In genomic region chr1:152399790-152400555, GRCm38 (mm10) we compare ENCODE assay signal across 8 mouse cellular contexts. TPM values are rescaled to one million over a fixed set of nuclear protein-coding genes. Genes with fewer than 3 reads are reported as not detected.
A peak's percentile ranks its signal among the peaks of the same experiment; 100 is the strongest.
DNase-seq lines count a peak whose midpoint lies in the region; ATAC-seq and TF ChIP-seq lines count a peak whose summit lies in the region.

Colgalt2 (plus strand) TSS chr1:152399830.

- peak within 1 kb of the TSS; percentile 96 for H3K4me2 ChIP-seq in forebrain, embryonic 13.5 days
- H3K4me2 ChIP-seq in heart, postnatal 0 days (ENCODE audit: low read depth, low read length): peak within 1 kb of the TSS; percentile 86
- peak within 1 kb of the TSS; percentile 82 for H3K4me2 ChIP-seq in kidney, postnatal 0 days (ENCODE audit: low read length)
- H3K4me2 ChIP-seq in liver, embryonic 14.5 days (ENCODE audit: low read depth): peak within 1 kb of the TSS; percentile 30

- peak within 1 kb of the TSS; percentile 75 for H3K9ac ChIP-seq in forebrain, embryonic 13.5 days
- peak within 1 kb of the TSS; percentile 58 for H3K9ac ChIP-seq in heart, postnatal 0 days (replicated peaks; ENCODE audit: low read depth, low read length)
- peak within 1 kb of the TSS; percentile 58 for H3K9ac ChIP-seq in kidney, postnatal 0 days (ENCODE audit: low read depth, low read length)
- no peak within 1 kb of the TSS for H3K9ac ChIP-seq in liver, embryonic 14.5 days (replicated peaks)

- peak within 1 kb of the TSS; percentile 65 for H3K4me3 ChIP-seq in forebrain, embryonic 13.5 days
- H3K4me3 ChIP-seq in heart, postnatal 0 days (ENCODE audit: low read depth, low read length): peak within 1 kb of the TSS; percentile 61
- peak within 1 kb of the TSS; percentile 61 for H3K4me3 ChIP-seq in kidney, postnatal 0 days (replicated peaks; ENCODE audit: low read depth, low read length)
- peak within 1 kb of the TSS; percentile 30 to 32 for H3K4me3 ChIP-seq in liver, embryonic 14.5 days (ENCODE audit: insufficient read depth in 1 of 2, low read depth in 2 of 2, low read length in 2 of 2)

- peak; percentile 4 to 5 for DNase-seq in adrenal gland, postnatal 4 days (ENCODE audit: low spot score in 2 of 2)
- peak; percentile 42 for DNase-seq in heart, postnatal 0 days (ENCODE audit: low spot score)
- DNase-seq in kidney, postnatal 0 days (ENCODE audit: low spot score): peak; percentile 61
- DNase-seq in liver, embryonic 14.5 days (ENCODE audit: low read depth in 3 of 3, low spot score in 3 of 3): no peak
- peak; percentile 6 to 15 for DNase-seq in natural killer cell, adult 2 months (ENCODE audit: low spot score in 2 of 2)
- peak; percentile 6 for DNase-seq in thymus, postnatal 0 days (ENCODE audit: low spot score)

- peaks cover 16% of the 10 kb centered on the region; the same call in 1 of the 2 replicates for H3K4me1 ChIP-seq in forebrain, embryonic 13.5 days
- H3K4me1 ChIP-seq in heart, postnatal 0 days (ENCODE audit: control insufficient read depth, insufficient read depth): no peaks in the 10 kb centered on the region
- H3K4me1 ChIP-seq in kidney, postnatal 0 days (replicated peaks; ENCODE audit: insufficient read depth, low read length): no peaks in the 10 kb centered on the region
- H3K4me1 ChIP-seq in liver, embryonic 14.5 days (replicated peaks; ENCODE audit: control insufficient read depth in 2 of 2, insufficient read depth in 2 of 2, low read length in 1 of 2): no peaks in the 10 kb centered on the region

- peak within 1 kb of the TSS; percentile 44 for H3K27ac ChIP-seq in forebrain, embryonic 13.5 days
- peak within 1 kb of the TSS; percentile 53 for H3K27ac ChIP-seq in heart, postnatal 0 days (ENCODE audit: low read depth)
- no peak within 1 kb of the TSS for H3K27ac ChIP-seq in kidney, postnatal 0 days
- no peak within 1 kb of the TSS for H3K27ac ChIP-seq in liver, embryonic 14.5 days

- under 1% methylated on average over 60 of the region's 70 CpGs for WGBS in forebrain, embryonic 13.5 days
- under 1% methylated on average over 60 of the region's 70 CpGs for WGBS in heart, postnatal 0 days
- under 1% methylated on average over 61 of the region's 70 CpGs for WGBS in kidney, postnatal 0 days
- 1% methylated on average over 70 of the region's 70 CpGs for WGBS in liver, embryonic 14.5 days (ENCODE audit: insufficient replicate concordance)

- TF ChIP-seq EP300 in heart, postnatal 0 days (IDR thresholded peaks at IDR 0.05; ENCODE audit: low read depth): no peak
- TF ChIP-seq EP300 in liver, embryonic 14.5 days (IDR thresholded peaks at IDR 0.05; ENCODE audit: low read depth): no peak

- H3K36me3 ChIP-seq in forebrain, embryonic 13.5 days (ENCODE audit: poor library complexity, severe bottlenecking): no peaks in the 10 kb centered on the region
- no peaks in the 10 kb centered on the region for H3K36me3 ChIP-seq in heart, postnatal 0 days (replicated peaks; ENCODE audit: control insufficient read depth, insufficient read depth, low read length)
- no peaks in the 10 kb centered on the region for H3K36me3 ChIP-seq in kidney, postnatal 0 days (ENCODE audit: insufficient read depth, low read length)
- H3K36me3 ChIP-seq in liver, embryonic 14.5 days (replicated peaks; ENCODE audit: control insufficient read depth, insufficient read depth, low read depth): no peaks in the 10 kb centered on the region

- H3K9me3 ChIP-seq in forebrain, embryonic 13.5 days (replicated peaks): no peaks in the 10 kb centered on the region
- no peaks in the 10 kb centered on the region; the same call in 1 of the 2 replicates for H3K9me3 ChIP-seq in heart, postnatal 0 days (replicated peaks; ENCODE audit: control insufficient read depth, low read length)
- H3K9me3 ChIP-seq in kidney, postnatal 0 days (replicated peaks; ENCODE audit: low read length): 0 out of 2 replicates have a peak, but pooled peaks cover 4% of the 10 kb centered on the region
- H3K9me3 ChIP-seq in liver, embryonic 14.5 days (ENCODE audit: control insufficient read depth, low read length): no peaks in the 10 kb centered on the region

- peaks cover 17% of the 10 kb centered on the region for H3K27me3 ChIP-seq in forebrain, embryonic 13.5 days
- H3K27me3 ChIP-seq in heart, postnatal 0 days (ENCODE audit: control insufficient read depth, insufficient read depth, low read length): peaks cover 8% of the 10 kb centered on the region; the same call in 1 of the 2 replicates
- no peaks in the 10 kb centered on the region for H3K27me3 ChIP-seq in kidney, postnatal 0 days (ENCODE audit: insufficient read depth, low read length)
- H3K27me3 ChIP-seq in liver, embryonic 14.5 days (ENCODE audit: control insufficient read depth, insufficient read depth, low read length): peaks cover 17% of the 10 kb centered on the region

- peak; percentile 66 for ATAC-seq in CD4-positive, CD25-positive, alpha-beta regulatory T cell, adult 4 months
- ATAC-seq in forebrain, embryonic 13.5 days: peak; percentile 90
- peak; percentile 81 for ATAC-seq in heart, postnatal 0 days (ENCODE audit: insufficient read depth, low read depth)
- peak; percentile 88 for ATAC-seq in kidney, postnatal 0 days (replicated peaks; ENCODE audit: low FRiP score, low read depth)
- ATAC-seq in liver, embryonic 14.5 days (ENCODE audit: insufficient read depth): no peak

- TF ChIP-seq CTCF in heart, postnatal 0 days (IDR thresholded peaks at IDR 0.05; ENCODE audit: low read depth): no peak
- TF ChIP-seq CTCF in kidney, postnatal 0 days (IDR thresholded peaks at IDR 0.05; ENCODE audit: low read depth): no peak
- no peak for TF ChIP-seq CTCF in liver, embryonic 14.5 days (IDR thresholded peaks at IDR 0.05; ENCODE audit: low read depth)

RNA-seq across cellular contexts. Expression of gene Colgalt2, which starts in this region (rescaled TPM):
- polyA plus RNA-seq in CD4-positive, CD25-positive, alpha-beta regulatory T cell, adult 4 months (2017; shearing (Covaris generic)): not detected
- total RNA-seq in adrenal gland, postnatal 4 days (2021): 1 to 10 TPM; 2.5 to 2.8 TPM
- polyA plus RNA-seq in forebrain, embryonic 13.5 days (2015; fragmentation: Nextera tagmentation; extraction: Ambion mirVana): 1.3 and 1.5 TPM in 2 replicates
- 4.5 and 4.6 TPM in 2 replicates for total RNA-seq in heart, postnatal 0 days (2014; rRNA removed; ENCODE audit: low replicate concordance)
- polyA plus RNA-seq in heart, postnatal 0 days (2015; fragmentation: Nextera tagmentation; extraction: Ambion mirVana): 1.5 and 1.7 TPM in 2 replicates
- polyA plus RNA-seq in kidney, postnatal 0 days (2015; fragmentation: Nextera tagmentation; extraction: Ambion mirVana): 3.1 and 3.3 TPM in 2 replicates
- 0.21 and 0.24 TPM in 2 replicates for polyA plus RNA-seq in liver, embryonic 14.5 days (2012; rRNA removed)
- 0.09 and 0.30 TPM in 2 replicates for polyA plus RNA-seq in liver, embryonic 14.5 days (2014; fragmentation: Nextera tagmentation; extraction: Ambion mirVana)
- polyA plus RNA-seq in thymus, postnatal 0 days (2015; fragmentation: Nextera tagmentation; extraction: Ambion mirVana): 1.1 and 1.2 TPM in 2 replicates

Comparison
In these comparisons a context has a peak if more than half of its experiments do, and no peak if none do; other contexts are left out.
1. Peak in ATAC-seq in CD4-positive, CD25-positive, alpha-beta regulatory T cell, adult 4 months; RNA of the gene not detected or under 1 TPM.
2. DNase-seq: peak in adrenal gland, postnatal 4 days (2 of 2), heart, postnatal 0 days (single experiment), kidney, postnatal 0 days (single experiment), natural killer cell, adult 2 months (2 of 2) and thymus, postnatal 0 days (single experiment); none in liver, embryonic 14.5 days (0 of 3).
3. H3K27ac ChIP-seq: peak in forebrain, embryonic 13.5 days (single experiment) and heart, postnatal 0 days (single experiment); none in kidney, postnatal 0 days (single experiment) and liver, embryonic 14.5 days (single experiment).
4. H3K4me2 ChIP-seq: peak in every context shown above with its lines; median percentile 96 in forebrain, embryonic 13.5 days; 86 in heart, postnatal 0 days; 82 in kidney, postnatal 0 days; 30 in liver, embryonic 14.5 days.
5. Peak in every context shown above with its lines, with median percentiles within 50 percentile points of each other: H3K4me3 ChIP-seq.